Mouse (Mus musculus) kidney, postnatal 0 days (tissue): ENCODE measurements around the gene Gm20388. TPM values are rescaled to one million over a fixed set of nuclear protein-coding genes. Genes with fewer than 3 reads are reported as not detected.

Experiments
- ATAC-seq: fragments of 200-750 bp; cut with Nextera tagmentation; replicated peaks from 2 replicates; pipeline ENCODE4 v1.8.0; 2017; ENCODE audit warnings: low read depth, moderate number of reproducible peaks, moderate TSS enrichment, moderate library complexity; ENCODE audit not compliant: low FRiP score
- DNase-seq: peaks from one replicate; pipeline ENCODE4 v3.0.0-alpha.2; 2016; ENCODE audit warnings: low spot score
- H3K27ac ChIP-seq: fragments of 300-500 bp; sonication (generic); 2 replicates; pipeline ENCODE4 v1.5.1; 2014; ENCODE audit warnings: mild to moderate bottlenecking
- H3K27me3 ChIP-seq: fragments of 300-500 bp; sonication (generic); 2 replicates; pipeline ENCODE4 v1.6.1; 2014; ENCODE audit warnings: low read length, mixed read lengths; ENCODE audit not compliant: insufficient read depth
- H3K36me3 ChIP-seq: fragments of 300-500 bp; sonication (generic); 2 replicates; pipeline ENCODE4 v1.6.1; 2014; ENCODE audit warnings: low read length, mixed read lengths; ENCODE audit not compliant: insufficient read depth
- H3K4me1 ChIP-seq: fragments of 300-500 bp; sonication (generic); replicated peaks from 2 replicates; pipeline ENCODE4 v1.6.1; 2014; ENCODE audit warnings: antibody characterized with exemption, low read length, mixed read lengths; ENCODE audit not compliant: insufficient read depth
- H3K4me2 ChIP-seq: fragments of 300-500 bp; sonication (generic); 2 replicates; pipeline ENCODE4 v1.6.1; 2014; ENCODE audit warnings: mild to moderate bottlenecking, low read length, moderate library complexity, mixed read lengths
- H3K4me3 ChIP-seq: fragments of 300-500 bp; sonication (generic); replicated peaks from 2 replicates; pipeline ENCODE4 v1.5.1; 2014; ENCODE audit warnings: low read depth, low read length
- H3K9ac ChIP-seq: fragments of 300-500 bp; sonication (generic); 2 replicates; pipeline ENCODE4 v1.6.1; 2014; ENCODE audit warnings: low read depth, low read length
- H3K9me3 ChIP-seq: fragments of 300-500 bp; sonication (generic); replicated peaks from 2 replicates; pipeline ENCODE4 v1.6.1; 2016; ENCODE audit warnings: low read length, inconsistent platforms, mixed read lengths
- CTCF ChIP-seq: IDR thresholded peaks from 2 replicates; pipeline ENCODE4 v1.5.1; 2016; ENCODE audit warnings: antibody characterized with exemption, low read depth, mild to moderate bottlenecking, moderate library complexity
- WGBS: fragments of 180-500 bp; shearing (Covaris S2); extraction: QIAGEN DNeasy Blood & Tissue Kit; methylation state at CpG from one replicate; pipeline ENCODE4 v1.1.7; 2014; 5-methylcytosine and 5-hydroxymethylcytosine counted together
- polyA plus RNA-seq: library from polyadenylated mRNA; unstranded; fragments of >200 nt; fragmentation: Nextera tagmentation; extraction: Ambion mirVana; gene quantifications from 2 replicates; pipeline ENCODE4 v1.2.1, GENCODE M21; 2015

Gene Gm20388
- polyA plus RNA-seq, 1 experiment from 2014 or later, result not detected

DNA sequence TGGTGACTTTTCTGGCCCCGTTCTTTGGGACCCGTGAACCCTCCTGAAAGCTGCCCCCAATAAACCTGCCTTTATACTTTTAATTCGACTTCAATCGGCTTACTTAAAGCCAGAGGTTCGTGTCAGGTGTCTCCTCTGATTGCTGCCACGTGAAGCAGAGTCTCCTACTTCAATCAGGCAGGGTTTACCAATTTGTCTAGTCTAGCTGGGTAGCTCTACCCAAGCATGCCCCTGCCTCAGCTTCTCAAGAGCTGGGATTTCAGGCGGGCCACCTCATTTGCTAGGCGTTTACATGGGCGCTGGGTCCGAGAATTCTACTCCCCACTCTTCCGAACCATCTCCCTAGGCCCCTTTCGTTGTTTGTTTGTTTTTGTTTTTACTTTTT is 1939.8 kb downstream of the Gm20388 start:
- H3K4me2 ChIP-seq, result peak overlapping the region; percentile 48
- H3K9me3 ChIP-seq, result no peaks in the 10 kb centered on the region
- DNase-seq (no peak), ATAC-seq (no peak)
- H3K4me1 ChIP-seq, result 0 out of 2 replicates have a peak, but pooled peaks cover 3% of the 10 kb centered on the region
- TF ChIP-seq CTCF, result no peak
- WGBS, result 40% methylated on average over 12 of the region's 12 CpGs
- no peak overlapping the region for H3K27ac ChIP-seq
- no peaks in the 10 kb centered on the region for H3K27me3 ChIP-seq
- H3K9ac ChIP-seq, result peak overlapping the region; percentile 52
- no peaks in the 10 kb centered on the region for H3K36me3 ChIP-seq
- 0 out of 2 replicates have a peak overlapping the region, but pooled peaks have one; percentile 13 for H3K4me3 ChIP-seq

DNA sequence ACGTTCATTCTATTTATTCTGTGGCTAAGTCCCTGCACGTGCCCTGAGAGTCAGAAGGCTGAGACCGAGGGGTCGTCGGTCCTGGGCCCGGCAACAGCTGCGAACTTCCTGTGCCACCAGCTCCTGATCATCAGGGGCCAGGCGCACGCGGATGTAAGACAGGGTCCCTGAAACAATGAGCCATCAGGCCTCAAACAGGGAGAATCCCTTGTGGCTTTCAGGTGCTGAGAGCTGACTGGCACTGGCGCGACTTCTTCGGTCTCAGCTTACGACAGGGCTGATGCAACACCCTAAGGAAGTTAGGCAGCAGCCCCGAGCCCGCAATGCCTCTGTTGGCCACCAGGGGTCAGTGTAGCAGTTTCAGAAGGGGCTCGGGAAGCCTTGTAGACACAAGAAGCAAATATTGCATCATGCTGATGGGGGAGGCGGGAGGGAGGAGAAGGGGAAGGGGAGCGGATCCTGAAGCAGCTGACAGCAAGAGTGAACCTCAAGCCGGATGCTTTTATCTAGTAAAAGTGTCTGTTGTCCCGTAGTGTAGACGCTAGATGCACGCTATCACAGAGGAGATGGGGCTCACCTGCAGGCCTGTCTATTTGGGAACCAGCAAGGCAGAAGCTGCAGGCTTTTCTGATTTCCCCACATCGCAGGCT is 1940.3 kb downstream of the Gm20388 start:
- Histone ChIP-seq H3K9ac (peak overlapping the region; percentile 52), H3K9me3 (no peaks in the 10 kb centered on the region), H3K4me3 (0 out of 2 replicates have a peak overlapping the region, but pooled peaks have one; percentile 13), H3K27me3 (no peaks in the 10 kb centered on the region), H3K4me2 (peak overlapping the region; percentile 48), H3K4me1 (0 out of 2 replicates have a peak, but pooled peaks cover 3% of the 10 kb centered on the region), H3K36me3 (no peaks in the 10 kb centered on the region), H3K27ac (no peak overlapping the region)
- DNase-seq (peak; percentile 94), ATAC-seq (peak; percentile 66)
- 7% methylated on average over 24 of the region's 24 CpGs for WGBS
- TF ChIP-seq CTCF, result peak; percentile 99

DNA sequence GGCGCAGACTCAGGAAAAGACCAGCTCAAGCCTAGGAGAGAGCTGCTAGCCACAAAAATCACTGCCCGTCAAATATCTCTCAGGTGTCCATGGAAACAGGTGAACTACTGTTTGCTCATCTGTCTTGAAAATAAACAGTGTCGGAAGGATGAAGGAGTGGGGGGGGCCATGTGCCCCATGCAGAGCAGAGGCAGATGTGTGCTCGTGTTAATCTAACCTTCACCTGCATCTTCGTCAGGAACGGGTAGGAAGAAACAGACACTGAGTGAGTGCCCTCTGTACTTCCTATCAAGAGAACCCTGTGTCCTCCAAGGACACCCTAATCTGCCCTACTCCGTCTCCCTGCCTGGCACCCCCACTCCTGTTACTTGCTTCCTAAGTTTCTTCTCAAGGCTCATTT is 1941.1 kb downstream of the Gm20388 start:
- Histone ChIP-seq H3K4me2 (no peak overlapping the region), H3K36me3 (no peaks in the 10 kb centered on the region), H3K4me3 (no peak overlapping the region), H3K9me3 (no peaks in the 10 kb centered on the region), H3K4me1 (0 out of 2 replicates have a peak, but pooled peaks cover 3% of the 10 kb centered on the region), H3K9ac (no peak overlapping the region), H3K27me3 (no peaks in the 10 kb centered on the region), H3K27ac (no peak overlapping the region)
- WGBS, result 77% methylated on average over 7 of the region's 7 CpGs
- DNase-seq, result no peak
- TF ChIP-seq CTCF, result no peak
- no peak for ATAC-seq

DNA sequence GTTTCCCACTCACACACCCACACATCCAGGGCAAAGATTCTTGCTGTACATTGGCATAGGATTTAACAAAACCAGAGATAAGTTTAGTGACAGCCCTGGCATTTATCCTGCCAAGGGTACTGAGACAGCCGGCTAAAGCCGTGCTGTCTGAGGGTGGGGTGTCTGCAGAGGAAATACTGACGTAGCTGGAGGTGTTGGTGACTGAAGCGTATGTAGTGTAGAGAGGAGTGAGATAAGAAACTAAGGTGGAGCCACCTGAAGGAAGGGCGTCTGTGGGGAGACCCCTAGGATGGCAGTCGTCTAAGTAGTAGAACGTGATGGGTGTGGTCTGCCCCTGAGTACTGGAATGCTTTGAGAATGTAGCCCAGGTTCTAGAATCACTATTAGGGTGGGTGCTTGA is 1941.8 kb downstream of the Gm20388 start:
- no peaks in the 10 kb centered on the region for H3K9me3 ChIP-seq
- TF ChIP-seq CTCF, result no peak
- 72% methylated on average over 7 of the region's 7 CpGs for WGBS
- DNase-seq, result no peak
- ATAC-seq, result no peak
- H3K4me3 ChIP-seq, result no peak overlapping the region
- 0 out of 2 replicates have a peak, but pooled peaks cover 3% of the 10 kb centered on the region for H3K4me1 ChIP-seq
- H3K4me2 ChIP-seq, result no peak overlapping the region
- no peaks in the 10 kb centered on the region for H3K27me3 ChIP-seq
- no peak overlapping the region for H3K27ac ChIP-seq
- H3K9ac ChIP-seq, result no peak overlapping the region
- no peaks in the 10 kb centered on the region for H3K36me3 ChIP-seq

DNA sequence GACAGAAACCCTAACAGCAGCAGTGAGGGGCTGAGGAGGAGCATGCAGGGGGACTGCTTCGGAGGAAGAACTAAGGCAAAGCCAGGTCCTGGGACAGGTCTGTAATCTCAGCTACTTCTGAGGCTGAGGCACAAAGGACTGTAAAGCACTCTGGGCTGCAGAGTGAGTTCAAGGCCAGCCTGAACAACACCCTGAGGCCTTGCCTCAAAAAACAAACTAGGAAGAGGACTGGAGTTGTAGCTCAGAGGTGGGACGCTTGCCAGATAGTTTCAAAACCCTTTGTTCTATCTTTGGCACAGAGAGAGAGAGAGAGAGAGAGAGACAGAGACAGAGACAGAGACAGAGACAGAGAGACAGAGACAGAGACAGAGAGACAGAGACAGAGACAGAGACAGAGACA is 1942.9 kb downstream of the Gm20388 start:
- no peaks in the 10 kb centered on the region for H3K36me3 ChIP-seq
- H3K4me2 ChIP-seq, result no peak overlapping the region
- no peak for TF ChIP-seq CTCF
- 0 out of 2 replicates have a peak, but pooled peaks cover 3% of the 10 kb centered on the region for H3K4me1 ChIP-seq
- DNase-seq, result no peak
- H3K27me3 ChIP-seq, result no peaks in the 10 kb centered on the region
- no peaks in the 10 kb centered on the region for H3K9me3 ChIP-seq
- no peak for ATAC-seq
- H3K9ac ChIP-seq, result no peak overlapping the region
- WGBS, result 76% methylated on average over 2 of the region's 2 CpGs
- no peak overlapping the region for H3K4me3 ChIP-seq
- no peak overlapping the region for H3K27ac ChIP-seq

DNA sequence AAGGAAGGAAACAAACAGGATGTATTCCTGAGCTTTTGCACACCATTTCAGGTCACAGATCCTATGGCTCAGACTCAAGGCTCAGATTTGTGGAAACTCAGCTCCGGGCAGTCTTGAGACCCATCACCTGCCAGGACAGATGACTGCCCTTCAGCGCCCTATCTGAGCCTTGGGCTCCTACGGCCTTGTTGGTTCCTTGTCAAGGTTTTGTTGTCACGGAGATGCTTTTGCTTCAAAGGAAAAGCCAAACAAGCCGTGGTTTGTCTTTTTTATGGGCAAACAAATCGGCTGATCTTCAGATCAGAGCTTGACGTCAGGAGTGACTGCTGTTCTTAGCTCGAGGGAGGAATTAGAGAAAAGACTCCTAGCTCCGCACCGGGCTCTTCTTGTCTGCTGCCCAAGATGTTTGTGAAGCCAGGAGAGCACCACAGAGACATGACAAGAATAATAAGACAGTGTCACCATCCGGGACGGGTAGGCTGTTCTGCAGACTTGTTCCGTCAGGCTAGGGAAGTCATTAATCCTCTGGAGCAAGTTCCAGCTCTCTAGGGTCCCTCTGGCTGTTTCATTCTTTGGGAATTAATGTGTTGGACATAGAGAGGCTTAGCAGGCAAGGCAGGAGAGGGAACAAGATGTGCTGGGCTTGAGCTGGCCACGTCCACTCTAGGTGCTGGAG is 1945.6 kb downstream of the Gm20388 start:
- WGBS, result 65% methylated on average over 14 of the region's 14 CpGs
- Histone ChIP-seq H3K9ac (no peak overlapping the region), H3K27me3 (no peaks in the 10 kb centered on the region), H3K27ac (no peak overlapping the region), H3K4me1 (no peaks in the 10 kb centered on the region), H3K4me3 (no peak overlapping the region), H3K4me2 (no peak overlapping the region), H3K9me3 (no peaks in the 10 kb centered on the region), H3K36me3 (no peaks in the 10 kb centered on the region)
- no peak for TF ChIP-seq CTCF
- ATAC-seq, result no peak
- no peak for DNase-seq
